Mouse (Mus musculus): ENCODE results near the gene Dcaf4. TPM values are rescaled to one million over a fixed set of nuclear protein-coding genes. Genes with fewer than 3 reads are reported as not detected.
A peak's percentile ranks its signal among the peaks of the same experiment; 100 is the strongest.

Dcaf4 gene
- total RNA-seq (2014; fragmentation: Nextera tagmentation), result 8.5 and 26.0 TPM in 2 replicates
- 10.7 and 12.4 TPM in 2 replicates for total RNA-seq (2017)

GRCm38 (mm10) chr12:83520311-83520890, at the start of gene Dcaf4:
Gene Dcaf4, plus strand, starts transcription at chr12:83520466.
- peak; percentile 95 for ATAC-seq (replicated peaks; ENCODE audit: poor library complexity, severe bottlenecking)

DNA sequence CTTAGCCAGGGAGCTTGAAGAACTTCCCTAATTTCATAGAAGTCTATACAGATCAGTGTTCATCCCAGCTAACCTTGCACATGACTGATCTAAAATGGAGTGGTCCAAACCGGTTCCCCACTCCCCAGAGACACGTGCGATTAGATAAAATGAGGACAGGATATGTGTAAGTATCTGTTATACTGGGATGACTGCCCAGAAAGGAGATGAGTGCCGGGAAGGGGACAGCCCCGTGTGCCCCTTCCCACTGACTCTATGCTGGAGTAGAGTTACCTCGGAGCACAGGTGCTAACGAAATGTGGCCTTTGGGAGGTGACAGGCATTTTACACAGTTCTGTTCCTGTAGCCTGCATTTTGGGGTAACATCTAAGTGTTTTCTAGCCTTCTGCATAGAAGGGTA, 48.5 kb upstream of the Dcaf4 start:
- no peak for ATAC-seq (replicated peaks; ENCODE audit: poor library complexity, severe bottlenecking)

GRCm38 (mm10) chr12:83473987-83474600, 46.2 kb upstream of the Dcaf4 start:
- no peak for ATAC-seq (replicated peaks; ENCODE audit: poor library complexity, severe bottlenecking)

DNA sequence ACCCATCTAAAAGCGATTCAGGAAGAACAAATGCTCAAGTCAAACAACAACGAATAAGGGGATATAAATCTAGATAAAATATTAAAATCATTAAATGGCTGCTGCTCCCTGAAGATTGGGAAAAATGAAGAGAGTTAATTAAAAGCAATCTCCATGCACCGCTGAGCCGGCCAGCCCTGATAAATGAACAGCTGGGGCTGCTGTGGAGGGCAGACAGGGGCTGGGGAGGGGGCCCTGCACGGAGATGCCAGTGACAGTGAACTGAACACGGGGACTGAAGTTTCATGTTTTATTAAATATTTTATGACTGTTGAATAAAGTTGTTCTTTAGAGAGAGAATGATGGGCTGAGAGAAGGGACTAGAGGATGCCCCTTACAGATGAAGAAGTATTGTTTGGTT, 44.8 kb upstream of the Dcaf4 start:
- ATAC-seq (replicated peaks; ENCODE audit: poor library complexity, severe bottlenecking), result no peak

DNA sequence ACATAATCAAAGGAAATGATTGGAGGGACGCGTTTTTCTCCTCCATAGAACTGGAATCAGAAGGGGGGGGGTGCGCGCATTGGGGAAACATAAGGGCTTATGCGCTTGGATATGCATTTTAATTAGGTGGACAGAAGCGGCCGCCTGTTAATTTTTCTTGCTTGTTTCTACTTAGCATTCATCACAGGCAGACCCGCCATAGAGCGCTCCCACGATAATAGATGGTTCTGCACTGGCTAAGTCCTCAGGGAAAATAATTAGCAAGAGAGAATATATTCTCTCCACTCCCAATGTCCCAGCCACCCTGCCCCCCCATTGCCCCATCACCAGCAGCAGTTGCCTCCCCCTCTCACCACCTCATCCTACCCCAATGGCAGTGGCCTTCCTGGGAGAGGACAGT, 44.0 kb upstream of the Dcaf4 start:
- no peak for ATAC-seq (replicated peaks; ENCODE audit: poor library complexity, severe bottlenecking)

DNA sequence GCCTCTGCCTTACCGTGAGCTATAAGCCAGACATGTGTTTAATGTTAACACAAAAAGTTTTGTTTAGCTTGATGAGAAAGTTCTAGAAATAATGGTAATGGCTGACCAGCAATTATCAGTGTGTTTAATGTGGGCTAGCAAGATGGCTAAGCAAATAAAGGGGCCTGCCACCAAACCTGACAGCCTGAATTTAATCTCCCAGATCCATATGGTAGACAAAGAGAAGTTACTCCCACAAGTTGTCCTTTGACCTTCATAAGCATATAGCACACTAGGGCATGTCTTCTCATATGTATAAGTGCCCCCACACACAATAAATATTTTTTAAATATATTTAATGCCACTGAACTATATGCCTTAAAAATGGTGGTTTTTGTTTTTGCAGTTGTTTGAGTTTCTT, 41.1 kb upstream of the Dcaf4 start:
- no peak for ATAC-seq (replicated peaks; ENCODE audit: poor library complexity, severe bottlenecking)

GRCm38 (mm10) chr12:83479818-83480401, 40.4 kb upstream of the Dcaf4 start:
- no peak for ATAC-seq (replicated peaks; ENCODE audit: poor library complexity, severe bottlenecking)

DNA sequence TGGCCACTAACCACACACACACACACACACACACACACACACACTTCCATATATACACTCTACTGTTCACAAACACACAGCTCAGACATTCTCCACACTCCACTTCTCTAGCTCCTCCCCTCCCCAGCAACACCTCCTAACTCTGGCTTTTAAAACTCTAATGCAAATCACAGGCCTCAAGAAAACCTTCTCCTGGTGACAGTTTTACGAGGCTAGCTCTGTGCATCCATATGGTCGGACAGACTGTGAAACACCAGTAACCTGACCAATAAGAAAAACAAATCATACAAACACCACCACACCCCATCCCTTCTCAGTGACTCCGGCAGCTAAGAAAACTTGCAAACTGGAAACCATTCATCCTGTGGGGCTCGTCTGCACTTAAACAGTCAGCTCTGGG, 38.8 kb upstream of the Dcaf4 start:
- no peak for ATAC-seq (replicated peaks; ENCODE audit: poor library complexity, severe bottlenecking)

GRCm38 (mm10) chr12:83483653-83484052, 36.6 kb upstream of the Dcaf4 start:
- no peak for ATAC-seq (replicated peaks; ENCODE audit: poor library complexity, severe bottlenecking)

- ATAC-seq (replicated peaks; ENCODE audit: poor library complexity, severe bottlenecking), result no peak
These were observed 35.2 kb upstream of the Dcaf4 start for GRCm38 (mm10) chr12:83484855-83485745.

- ATAC-seq (replicated peaks; ENCODE audit: poor library complexity, severe bottlenecking), result peak; percentile 45
These were observed 34.2 kb upstream of the Dcaf4 start for GRCm38 (mm10) chr12:83485911-83486670.

DNA sequence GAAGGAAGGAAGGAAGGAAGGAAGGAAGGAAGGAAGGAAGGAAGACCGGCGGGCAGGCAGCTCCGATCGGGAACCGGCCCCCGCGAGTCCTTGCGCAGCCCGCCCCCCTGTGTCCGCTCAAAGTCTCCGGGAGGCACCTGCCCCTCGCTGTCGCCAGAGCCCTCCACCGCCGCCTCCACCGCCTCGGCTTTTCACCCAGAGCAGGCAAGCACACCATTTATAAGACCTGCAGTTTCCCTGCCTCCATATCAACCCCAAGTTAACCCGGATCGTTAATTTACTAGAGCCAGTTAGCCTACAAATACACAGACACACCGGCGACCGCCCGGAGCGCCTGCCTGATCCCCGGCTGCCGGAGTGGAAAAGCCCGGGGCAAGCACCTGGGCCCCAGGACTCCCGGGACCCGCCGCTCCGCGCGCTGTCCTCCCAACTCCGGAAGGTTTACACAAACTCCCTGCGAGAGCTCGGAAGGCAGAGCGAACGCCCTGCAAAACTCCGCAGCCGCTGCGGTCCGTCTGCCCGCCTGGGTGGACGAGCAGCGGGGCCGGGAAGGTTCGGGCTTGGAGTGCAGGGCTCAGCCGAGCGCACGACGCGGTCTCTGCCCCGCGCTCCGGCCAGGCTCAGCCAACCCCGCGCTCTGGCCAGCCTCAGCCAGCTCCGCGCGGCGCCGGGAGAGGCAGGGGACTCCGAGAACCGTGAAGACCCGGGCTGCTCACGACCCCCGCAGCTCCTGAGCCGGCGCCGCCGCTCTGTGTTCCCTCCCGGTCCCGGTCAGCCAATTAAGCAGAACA, 33.4 kb upstream of the Dcaf4 start:
- ATAC-seq (replicated peaks; ENCODE audit: poor library complexity, severe bottlenecking), result peak; percentile 13; the same call in 1 of the 2 replicates

- peak; percentile 89 for ATAC-seq (replicated peaks; ENCODE audit: poor library complexity, severe bottlenecking)
These were observed 32.7 kb upstream of the Dcaf4 start, which contains the start of gene Dpf3 for GRCm38 (mm10) chr12:83487476-83487991. Gene Dpf3, minus strand, starts transcription at chr12:83487716.

DNA sequence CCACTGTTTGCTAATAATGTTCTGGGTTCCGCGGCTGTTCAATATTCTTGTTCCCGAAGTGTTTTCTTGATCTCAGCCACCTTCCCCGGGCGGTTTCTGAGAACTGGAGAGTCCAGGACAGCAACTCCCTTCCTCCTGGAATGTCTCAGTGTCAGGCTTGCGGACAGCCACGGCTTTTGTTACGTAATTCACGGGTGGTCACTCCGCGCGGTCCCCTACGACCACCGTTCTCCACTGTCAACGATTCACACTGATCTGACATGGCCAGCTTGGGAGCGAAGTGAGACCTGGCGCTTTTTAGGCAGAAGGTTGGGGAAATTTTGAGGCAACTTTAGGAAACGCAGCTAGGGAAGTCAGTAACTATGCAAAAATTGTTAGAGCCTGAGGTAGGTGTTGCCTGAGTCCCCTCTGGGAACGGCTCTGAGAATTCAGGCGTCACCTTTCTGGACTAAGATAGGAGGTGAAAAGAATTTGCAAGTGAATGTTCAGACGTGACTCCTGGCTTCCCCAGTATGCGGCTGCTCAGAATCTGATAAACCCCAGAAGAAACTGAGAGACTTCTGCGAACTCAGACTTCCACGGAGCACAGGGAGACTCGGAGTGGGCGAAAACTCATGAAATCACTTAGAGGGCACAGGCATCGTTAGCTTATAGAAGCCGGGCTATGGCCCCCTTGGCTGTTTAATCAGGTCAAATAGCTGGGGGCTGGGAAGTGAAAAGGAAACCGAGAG, 31.9 kb upstream of the Dcaf4 start:
- ATAC-seq (replicated peaks; ENCODE audit: poor library complexity, severe bottlenecking), result no peak

DNA sequence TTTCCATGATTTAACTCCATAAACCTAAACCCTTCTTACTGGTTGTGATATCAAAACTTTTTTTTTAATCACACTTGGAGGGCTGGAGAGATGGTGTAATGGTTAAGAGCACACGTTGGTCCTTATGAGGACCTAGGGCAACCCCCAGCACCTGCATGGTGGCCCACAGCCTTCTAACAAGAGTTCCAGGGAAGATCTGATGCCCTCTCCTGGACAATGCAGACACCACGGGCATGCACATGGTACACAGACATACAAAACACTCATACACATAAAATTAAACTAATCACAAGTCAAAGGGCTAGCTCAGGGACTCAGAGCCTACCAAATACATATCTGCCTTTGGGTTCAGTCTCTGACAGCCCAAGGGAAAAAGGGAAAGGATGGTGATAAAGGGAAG, 30.5 kb upstream of the Dcaf4 start:
- no peak for ATAC-seq (replicated peaks; ENCODE audit: poor library complexity, severe bottlenecking)

- no peak for ATAC-seq (replicated peaks; ENCODE audit: poor library complexity, severe bottlenecking)
These were observed 28.7 kb upstream of the Dcaf4 start for GRCm38 (mm10) chr12:83491609-83492008.

DNA sequence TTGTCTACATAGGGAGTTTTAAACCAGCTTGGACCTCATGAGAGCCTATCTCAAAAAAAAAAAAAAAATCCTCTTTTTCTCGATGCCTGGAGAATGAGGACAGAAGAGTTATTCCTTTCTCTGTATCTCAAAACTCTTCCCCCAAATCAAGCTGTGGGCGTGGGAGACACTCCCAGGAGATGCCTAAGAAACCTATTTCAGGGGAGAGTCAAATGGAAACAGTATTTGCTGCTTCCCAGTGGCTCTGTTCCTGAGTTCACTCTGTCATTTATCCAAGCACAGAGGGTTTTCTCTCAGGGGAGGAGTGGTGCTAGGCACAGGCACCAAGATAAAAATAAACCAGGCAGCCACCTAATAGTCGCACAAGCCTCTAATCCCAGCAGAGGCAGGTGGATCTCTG, 27.5 kb upstream of the Dcaf4 start:
- ATAC-seq (replicated peaks; ENCODE audit: poor library complexity, severe bottlenecking), result no peak

DNA sequence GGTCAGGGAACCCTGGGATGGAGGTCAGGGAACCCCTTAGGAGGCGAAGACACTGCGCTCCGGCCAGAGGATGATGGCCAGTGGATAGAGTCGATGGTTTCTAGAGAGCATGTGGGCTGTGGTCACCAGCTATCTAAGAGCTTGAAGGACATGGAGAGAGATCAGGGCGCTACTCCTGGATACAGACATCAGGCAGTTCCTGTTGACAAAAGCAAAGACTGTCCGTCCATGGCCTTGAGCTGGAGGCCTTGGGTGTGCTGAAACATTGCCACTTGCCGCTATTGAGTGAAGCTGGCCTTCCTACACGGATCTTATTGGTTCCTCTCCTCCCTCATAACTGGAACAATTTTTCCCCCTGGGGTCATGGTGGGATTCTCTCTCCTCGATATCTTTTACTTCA, 26.1 kb upstream of the Dcaf4 start:
- ATAC-seq (replicated peaks; ENCODE audit: poor library complexity, severe bottlenecking), result no peak
